Mouse (Mus musculus) forebrain, embryonic 16.5 days (tissue): ENCODE data around the gene Gm13090. TPM values are rescaled to one million over a fixed set of nuclear protein-coding genes. Genes with fewer than 3 reads are reported as not detected.

Source experiments
- ATAC-seq: fragments of 200-750 bp; cut with Nextera tagmentation; 2 replicates; pipeline ENCODE4 v1.8.0; 2017; ENCODE audit warnings: mild to moderate bottlenecking, moderate library complexity
- H3K27ac ChIP-seq: fragments of 300-500 bp; sonication (generic); 2 replicates; pipeline ENCODE4 v1.5.1; 2014; ENCODE audit warnings: low read length, control low read depth
- H3K27me3 ChIP-seq: fragments of 300-500 bp; sonication (generic); replicated peaks from 2 replicates; pipeline ENCODE4 v1.6.1; 2014; ENCODE audit warnings: low read length; ENCODE audit not compliant: control insufficient read depth, insufficient read depth
- H3K36me3 ChIP-seq: fragments of 300-500 bp; sonication (generic); 2 replicates; pipeline ENCODE4 v1.6.1; 2014; ENCODE audit not compliant: control insufficient read depth, insufficient read depth
- H3K4me1 ChIP-seq: fragments of 300-500 bp; sonication (generic); replicated peaks from 2 replicates; pipeline ENCODE4 v1.6.1; 2014; ENCODE audit warnings: low read length; ENCODE audit not compliant: control insufficient read depth, insufficient read depth
- H3K4me2 ChIP-seq: fragments of 300-500 bp; sonication (generic); 2 replicates; pipeline ENCODE4 v1.6.1; 2014; ENCODE audit warnings: mild to moderate bottlenecking, low read length, control low read depth
- H3K4me3 ChIP-seq: fragments of 300-500 bp; sonication (generic); replicated peaks from 2 replicates; pipeline ENCODE4 v1.5.1; 2014; ENCODE audit warnings: mild to moderate bottlenecking, low read length, control low read depth
- H3K9ac ChIP-seq: fragments of 300-500 bp; sonication (generic); replicated peaks from 2 replicates; pipeline ENCODE4 v1.6.1; 2014; ENCODE audit warnings: low read depth, low read length, control low read depth
- H3K9me3 ChIP-seq: fragments of 300-500 bp; sonication (generic); 2 replicates; pipeline ENCODE4 v1.6.1; 2016; ENCODE audit warnings: low read length; ENCODE audit not compliant: control insufficient read depth
- WGBS: fragments of 180-500 bp; shearing (Covaris S2); extraction: QIAGEN DNeasy Blood & Tissue Kit; methylation state at CpG from one replicate; pipeline ENCODE4 v1.1.7; 2014; 5-methylcytosine and 5-hydroxymethylcytosine counted together
- polyA plus RNA-seq: library from polyadenylated mRNA; unstranded; fragments of >200 nt; fragmentation: Nextera tagmentation; extraction: Ambion mirVana; gene quantifications from 2 replicates; pipeline ENCODE4 v1.2.1, GENCODE M21; 2015

Gene Gm13090
- polyA plus RNA-seq, 1 experiment from 2014 or later, result 0.39 TPM

GRCm38 (mm10) chr4:151088819-151089218 is 551 bp upstream of the Gm13090 start:
- ATAC-seq, result no peak
- Histone ChIP-seq H3K27ac (peak overlapping the region; percentile 46; the same call in 1 of the 2 replicates), H3K27me3 (no peaks in the 10 kb centered on the region), H3K4me3 (no peak overlapping the region), H3K9me3 (no peaks in the 10 kb centered on the region), H3K36me3 (peaks cover 15% of the 10 kb centered on the region), H3K4me2 (no peak overlapping the region), H3K4me1 (peaks cover 22% of the 10 kb centered on the region), H3K9ac (no peak overlapping the region)
- 83% methylated on average over 14 of the region's 14 CpGs for WGBS

DNA sequence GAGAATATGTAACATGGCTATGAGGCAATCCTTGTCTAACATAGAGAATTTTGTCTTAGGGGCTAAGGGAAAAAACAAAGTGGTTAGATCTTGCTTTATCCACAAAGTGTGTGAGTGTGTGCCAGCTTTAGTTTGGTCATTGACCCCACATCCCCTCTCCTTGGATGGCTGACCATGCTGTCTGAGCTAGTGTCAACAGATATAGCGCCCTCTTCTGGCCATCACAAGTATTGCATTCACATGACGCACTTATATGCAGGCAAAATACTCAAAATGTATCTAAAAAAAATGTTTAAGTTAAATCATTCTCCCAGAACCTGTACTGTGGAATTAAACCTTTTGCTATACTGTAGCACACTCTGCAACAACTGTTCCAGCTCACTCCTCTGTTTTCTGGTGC is 5.8 kb downstream of the Gm13090 start:
- Histone ChIP-seq H3K9ac (no peak overlapping the region), H3K4me3 (no peak overlapping the region), H3K27ac (no peak overlapping the region), H3K36me3 (no peaks in the 10 kb centered on the region), H3K9me3 (no peaks in the 10 kb centered on the region), H3K4me1 (peaks cover 44% of the 10 kb centered on the region), H3K27me3 (no peaks in the 10 kb centered on the region), H3K4me2 (no peak overlapping the region)
- WGBS, result 33% methylated on average over 2 of the region's 2 CpGs
- ATAC-seq, result no peak

DNA sequence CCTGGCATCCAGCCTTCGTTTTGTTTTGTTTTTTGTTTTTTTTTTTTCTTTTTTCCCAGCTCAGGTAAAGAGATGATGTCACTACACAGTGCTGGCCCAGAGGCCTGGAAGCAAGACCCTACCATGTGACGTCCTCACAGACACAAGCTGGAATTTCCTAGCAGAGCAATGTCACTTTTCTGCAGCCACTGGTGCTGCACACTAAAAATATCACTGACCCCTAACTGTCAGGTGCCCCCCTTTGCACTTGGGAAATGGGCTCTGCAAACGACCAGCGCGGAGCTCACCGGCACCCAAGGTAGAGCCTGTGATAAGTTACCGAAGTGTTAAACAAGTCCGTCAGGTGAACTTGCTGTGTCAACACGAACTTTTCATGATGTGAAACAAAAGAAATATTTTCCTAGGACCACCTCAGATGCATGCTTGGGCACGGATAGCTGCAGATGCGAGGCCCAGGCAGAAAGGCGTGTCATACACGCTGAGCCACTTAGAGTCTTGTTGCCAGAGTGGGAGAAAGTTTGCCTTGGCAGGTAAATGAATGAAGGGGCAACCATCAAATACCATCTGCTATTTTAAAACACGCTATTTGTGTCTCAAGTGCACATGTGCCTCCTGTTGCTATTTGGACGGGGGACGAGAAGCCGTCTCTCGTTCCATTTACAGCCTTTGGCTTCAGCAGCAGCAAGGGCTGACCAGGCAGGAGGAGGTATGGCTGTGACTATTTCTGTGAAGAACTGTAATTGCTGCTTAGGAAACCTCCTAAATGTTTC is 7.1 kb downstream of the Gm13090 start:
- Histone ChIP-seq H3K9ac (no peak overlapping the region), H3K27ac (no peak overlapping the region), H3K36me3 (no peaks in the 10 kb centered on the region), H3K27me3 (no peaks in the 10 kb centered on the region), H3K4me2 (no peak overlapping the region), H3K9me3 (no peaks in the 10 kb centered on the region), H3K4me1 (peaks cover 45% of the 10 kb centered on the region), H3K4me3 (no peak overlapping the region)
- WGBS, result 73% methylated on average over 18 of the region's 18 CpGs
- ATAC-seq, result no peak

DNA sequence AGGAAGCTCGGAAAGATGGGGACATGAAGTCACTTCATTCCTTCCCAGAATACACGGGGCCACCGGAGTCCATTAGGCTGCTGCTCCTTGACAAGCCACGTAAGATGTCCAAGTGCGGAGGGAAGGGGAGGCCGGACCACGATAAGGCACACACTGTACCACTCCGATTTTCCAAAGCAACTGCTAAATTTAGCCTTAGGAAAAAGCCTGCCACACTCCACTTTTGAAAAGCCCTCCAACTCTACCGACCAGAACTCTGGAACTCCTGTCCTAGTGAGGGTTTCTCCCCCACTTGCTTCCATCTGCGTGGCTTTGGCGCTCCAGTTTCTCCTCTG is 7.7 kb downstream of the Gm13090 start:
- H3K9ac ChIP-seq, result no peak overlapping the region
- no peaks in the 10 kb centered on the region for H3K9me3 ChIP-seq
- no peak overlapping the region for H3K4me3 ChIP-seq
- H3K36me3 ChIP-seq, result no peaks in the 10 kb centered on the region
- H3K4me2 ChIP-seq, result no peak overlapping the region
- peaks cover 49% of the 10 kb centered on the region for H3K4me1 ChIP-seq
- ATAC-seq, result no peak
- no peaks in the 10 kb centered on the region for H3K27me3 ChIP-seq
- 80% methylated on average over 11 of the region's 11 CpGs for WGBS
- no peak overlapping the region for H3K27ac ChIP-seq

DNA sequence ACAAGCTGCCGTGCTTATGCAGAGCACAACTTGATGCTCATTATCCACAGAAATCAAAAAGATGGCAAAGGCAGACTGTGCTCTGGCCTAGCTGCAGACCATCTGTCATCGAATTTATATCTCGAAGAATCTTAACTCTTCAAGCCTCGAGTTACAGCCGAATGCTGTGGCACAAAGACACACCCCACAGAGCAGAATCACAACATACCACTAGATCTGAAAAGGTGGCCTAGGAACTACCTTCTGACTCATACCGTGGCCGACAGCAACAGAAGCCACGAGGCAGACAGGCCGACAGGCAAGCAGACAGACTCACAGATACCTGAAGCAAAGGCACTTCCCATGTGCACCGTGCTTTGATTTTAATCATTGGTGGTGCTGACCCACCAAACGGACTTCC is 14.3 kb downstream of the Gm13090 start:
- no peaks in the 10 kb centered on the region for H3K9me3 ChIP-seq
- ATAC-seq, result no peak
- H3K9ac ChIP-seq, result no peak overlapping the region
- peak overlapping the region; percentile 84 for H3K27ac ChIP-seq
- no peaks in the 10 kb centered on the region for H3K27me3 ChIP-seq
- peak overlapping the region; percentile 17; the same call in 1 of the 2 replicates for H3K4me3 ChIP-seq
- WGBS, result 54% methylated on average over 11 of the region's 11 CpGs
- peak overlapping the region; percentile 39 for H3K4me2 ChIP-seq
- peaks cover 61% of the 10 kb centered on the region for H3K4me1 ChIP-seq
- no peaks in the 10 kb centered on the region for H3K36me3 ChIP-seq

GRCm38 (mm10) chr4:151104147-151104546 is 14.8 kb downstream of the Gm13090 start:
- no peaks in the 10 kb centered on the region for H3K9me3 ChIP-seq

DNA sequence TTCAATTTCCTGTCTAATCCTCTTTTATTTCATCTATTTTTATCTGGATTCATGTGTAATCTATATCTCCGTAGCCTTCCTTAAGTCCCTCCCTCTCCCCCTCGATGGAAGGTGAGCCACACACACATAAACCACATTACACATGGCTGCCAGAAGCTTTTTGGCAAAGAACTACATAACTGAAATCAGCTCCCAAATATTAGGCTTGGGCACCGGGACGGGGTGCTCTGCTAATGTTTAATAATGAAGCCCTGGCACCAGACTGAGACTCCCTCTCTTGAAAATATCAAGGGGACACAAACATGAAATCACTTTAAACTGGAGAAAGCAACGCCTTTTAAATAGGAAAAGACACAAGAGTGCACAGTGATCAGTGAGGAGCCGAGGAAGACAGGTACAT is 16.5 kb downstream of the Gm13090 start:
- Histone ChIP-seq H3K27ac (peak overlapping the region; percentile 34), H3K27me3 (no peaks in the 10 kb centered on the region), H3K4me3 (peak overlapping the region; percentile 80), H3K36me3 (no peaks in the 10 kb centered on the region), H3K9me3 (no peaks in the 10 kb centered on the region), H3K4me1 (peaks cover 50% of the 10 kb centered on the region), H3K4me2 (peak overlapping the region; percentile 64), H3K9ac (peak overlapping the region; percentile 92; the same call in 1 of the 2 replicates)
- WGBS, result 31% methylated on average over 6 of the region's 6 CpGs
- no peak for ATAC-seq

More at GRCm38 (mm10) chr4:151104147-151104546, 14.8 kb downstream of the Gm13090 start:
- H3K36me3 ChIP-seq, result no peaks in the 10 kb centered on the region
- WGBS, result 76% methylated on average over 10 of the region's 10 CpGs
- no peak overlapping the region for H3K4me3 ChIP-seq
- no peak for ATAC-seq
- peak overlapping the region; percentile 39 for H3K4me2 ChIP-seq
- peaks cover 61% of the 10 kb centered on the region for H3K4me1 ChIP-seq
- no peak overlapping the region for H3K9ac ChIP-seq
- peak overlapping the region; percentile 84 for H3K27ac ChIP-seq
- H3K27me3 ChIP-seq, result no peaks in the 10 kb centered on the region

GRCm38 (mm10) chr4:151106468-151106867 is 17.1 kb downstream of the Gm13090 start:
- Histone ChIP-seq H3K4me2 (peak overlapping the region; percentile 64), H3K9me3 (no peaks in the 10 kb centered on the region), H3K4me1 (peaks cover 46% of the 10 kb centered on the region), H3K9ac (peak overlapping the region; percentile 92), H3K4me3 (peak overlapping the region; percentile 80), H3K36me3 (no peaks in the 10 kb centered on the region), H3K27me3 (no peaks in the 10 kb centered on the region), H3K27ac (peak overlapping the region; percentile 48)
- WGBS, result 11% methylated on average over 10 of the region's 10 CpGs
- no peak for ATAC-seq

DNA sequence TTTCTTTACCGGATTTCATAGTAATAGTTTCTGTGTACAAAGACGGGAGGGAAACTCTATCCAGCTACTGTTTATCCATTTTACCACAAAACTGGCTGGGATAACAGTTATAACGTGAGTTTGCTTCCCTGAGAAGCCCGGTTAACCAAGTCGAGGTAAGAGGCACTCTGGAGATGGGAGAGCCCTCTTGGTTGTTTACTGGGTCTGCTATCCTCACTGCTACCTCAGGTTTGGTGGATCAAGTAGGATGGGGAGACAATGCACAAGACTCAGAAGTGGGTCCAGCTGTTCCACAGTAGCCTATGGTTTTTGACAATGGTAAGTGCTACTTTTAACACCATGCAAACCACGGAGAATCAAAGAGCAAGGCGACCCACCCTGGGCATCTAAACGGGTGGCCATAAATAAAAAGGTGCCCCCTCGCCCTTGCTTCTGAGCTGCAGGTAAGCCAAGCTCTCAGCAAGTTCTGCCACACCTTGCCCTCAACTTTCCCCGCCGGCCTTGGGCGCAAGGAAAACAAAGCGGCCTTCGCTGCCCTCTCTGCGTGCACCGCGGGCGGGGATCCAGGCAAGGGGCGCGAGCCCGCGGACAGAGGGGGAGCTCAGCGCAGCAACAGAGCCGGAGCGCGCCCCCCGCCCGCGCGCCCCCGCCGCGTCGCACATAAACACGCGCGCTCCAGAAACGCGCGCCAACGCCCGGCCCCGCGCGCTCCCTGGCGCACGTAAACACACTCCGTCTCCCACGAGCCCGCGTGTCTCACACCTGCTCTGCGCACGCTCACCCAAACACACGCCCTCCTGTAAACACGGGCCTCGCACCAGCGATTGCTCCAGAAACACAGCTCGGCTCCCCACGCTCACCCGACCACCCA is 18.0 kb downstream of the Gm13090 start:
- H3K4me1 ChIP-seq, result peaks cover 40% of the 10 kb centered on the region

More for the DNA sequence above, 18.0 kb downstream of the Gm13090 start:
- Histone ChIP-seq H3K27me3 (no peaks in the 10 kb centered on the region), H3K9me3 (no peaks in the 10 kb centered on the region), H3K4me2 (peak overlapping the region; percentile 64), H3K27ac (peak overlapping the region; percentile 98), H3K36me3 (no peaks in the 10 kb centered on the region), H3K4me3 (peak overlapping the region; percentile 80), H3K9ac (peak overlapping the region; percentile 92)
- 1% methylated on average over 58 of the region's 60 CpGs for WGBS
- ATAC-seq, result peak; percentile 37
